Mouse (Mus musculus) kidney, adult 2 months (tissue): ENCODE data around the gene Slc16a9. TPM values are rescaled to one million over a fixed set of nuclear protein-coding genes. Genes with fewer than 3 reads are reported as not detected.

Source experiments
- DNase-seq: peaks from one replicate; pipeline ENCODE4 v3.0.0; 2021
- H3K27ac ChIP-seq: fragments of 200-500 bp; 2 replicates; pipeline ENCODE4 v1.5.1; 2012; ENCODE audit warnings: low read depth, low read length, control low read depth, inconsistent platforms; ENCODE audit not compliant: insufficient read depth
- H3K27me3 ChIP-seq: fragments of 200-500 bp; replicated peaks from 2 replicates; pipeline ENCODE4 v1.6.1; 2012; ENCODE audit warnings: mild to moderate bottlenecking, moderate library complexity, low read length, inconsistent platforms; ENCODE audit not compliant: control insufficient read depth, insufficient read depth
- H3K36me3 ChIP-seq: fragments of 200-500 bp; 2 replicates; pipeline ENCODE4 v1.6.1; 2012; ENCODE audit warnings: mild to moderate bottlenecking, moderate library complexity, low read length, inconsistent platforms; ENCODE audit not compliant: control insufficient read depth, insufficient read depth
- H3K4me1 ChIP-seq: fragments of 200-500 bp; 2 replicates; pipeline ENCODE4 v1.6.1; 2011; ENCODE audit warnings: low read length; ENCODE audit not compliant: control insufficient read depth, insufficient read depth
- H3K4me3 ChIP-seq: fragments of 200-500 bp; 2 replicates; pipeline ENCODE4 v1.5.1; 2011; ENCODE audit warnings: mild to moderate bottlenecking, low read depth, low read length, control low read depth; ENCODE audit not compliant: insufficient read depth
- CTCF ChIP-seq: fragments of 200-500 bp; conservative IDR thresholded peaks from 2 replicates; pipeline ENCODE4 v1.5.1; 2011; ENCODE audit warnings: low read depth, mild to moderate bottlenecking, control low read depth, low read length, moderate library complexity, mixed read lengths; ENCODE audit not compliant: insufficient read depth, insufficient read length
- POLR2A ChIP-seq: fragments of 200-500 bp; IDR thresholded peaks from one replicate; pipeline ENCODE4 v1.6.1; 2011; ENCODE audit warnings: low read depth, low read length, control low read depth
- WGBS: fragments of 180-500 bp; shearing (Covaris S2); methylation state at CpG from one replicate; pipeline ENCODE4 v1.1.7; 2018; 5-methylcytosine and 5-hydroxymethylcytosine counted together
- polyA plus RNA-seq: library from polyadenylated mRNA; depleted of rRNA; stranded (reverse); fragments of >200 nt; gene quantifications from 2 replicates; pipeline ENCODE4 v1.2.3, GENCODE M21; 2012

The Slc16a9 gene
- polyA plus RNA-seq, 1 experiment, result 68.9 TPM

GRCm38 (mm10) chr10:70250766-70251165 lies 5.9 kb downstream of the Slc16a9 start:
- H3K4me1 ChIP-seq, result peaks cover 12% of the 10 kb centered on the region; the same call in 1 of the 2 replicates
- no peak overlapping the region for H3K4me3 ChIP-seq
- TF ChIP-seq CTCF, result no peak
- no peak for TF ChIP-seq POLR2A
- no peaks in the 10 kb centered on the region; the same call in 1 of the 2 replicates for H3K27me3 ChIP-seq
- no peak overlapping the region for H3K27ac ChIP-seq
- WGBS, result 69% methylated on average over 6 of the region's 6 CpGs
- DNase-seq, result no peak
- no peaks in the 10 kb centered on the region for H3K36me3 ChIP-seq

GRCm38 (mm10) chr10:70254666-70255065 lies 9.8 kb downstream of the Slc16a9 start:
- Histone ChIP-seq H3K4me1 (peaks cover 12% of the 10 kb centered on the region; the same call in 1 of the 2 replicates), H3K4me3 (no peak overlapping the region), H3K27ac (no peak overlapping the region), H3K27me3 (no peaks in the 10 kb centered on the region), H3K36me3 (peaks cover 2% of the 10 kb centered on the region)
- TF ChIP-seq POLR2A (no peak), CTCF (no peak)
- no peak for DNase-seq
- WGBS, result 64% methylated on average over 4 of the region's 4 CpGs

GRCm38 (mm10) chr10:70255601-70256210 lies 10.8 kb downstream of the Slc16a9 start:
- peaks cover 7% of the 10 kb centered on the region; the same call in 1 of the 2 replicates for H3K4me1 ChIP-seq
- 93% methylated on average over 15 of the region's 15 CpGs for WGBS
- no peak overlapping the region for H3K27ac ChIP-seq
- DNase-seq, result no peak
- no peaks in the 10 kb centered on the region for H3K27me3 ChIP-seq
- H3K4me3 ChIP-seq, result no peak overlapping the region
- H3K36me3 ChIP-seq, result peaks cover 2% of the 10 kb centered on the region
- TF ChIP-seq POLR2A (no peak), CTCF (no peak)

GRCm38 (mm10) chr10:70257029-70257428 lies 12.1 kb downstream of the Slc16a9 start:
- no peak for DNase-seq
- H3K4me1 ChIP-seq, result peaks cover 4% of the 10 kb centered on the region; the same call in 1 of the 2 replicates
- H3K27ac ChIP-seq, result no peak overlapping the region
- no peak overlapping the region for H3K4me3 ChIP-seq
- peaks cover 2% of the 10 kb centered on the region for H3K36me3 ChIP-seq
- H3K27me3 ChIP-seq, result no peaks in the 10 kb centered on the region
- WGBS, result 54% methylated on average over 4 of the region's 4 CpGs
- no peak for TF ChIP-seq POLR2A
- no peak for TF ChIP-seq CTCF

- DNase-seq, result no peak
- Histone ChIP-seq H3K4me3 (no peak overlapping the region), H3K36me3 (peaks cover under 1% of the 10 kb centered on the region), H3K27me3 (no peaks in the 10 kb centered on the region), H3K4me1 (peaks cover 22% of the 10 kb centered on the region), H3K27ac (no peak overlapping the region)
- WGBS, result 70% methylated on average over 4 of the region's 4 CpGs
- no peak for TF ChIP-seq POLR2A
- no peak for TF ChIP-seq CTCF
Observed at GRCm38 (mm10) chr10:70260904-70261303, 16.0 kb downstream of the Slc16a9 start.

GRCm38 (mm10) chr10:70262051-70262450 lies 17.2 kb downstream of the Slc16a9 start:
- TF ChIP-seq POLR2A (no peak), CTCF (no peak)
- Histone ChIP-seq H3K4me3 (no peak overlapping the region), H3K36me3 (no peaks in the 10 kb centered on the region; the same call in 1 of the 2 replicates), H3K4me1 (peaks cover 22% of the 10 kb centered on the region), H3K27me3 (no peaks in the 10 kb centered on the region), H3K27ac (peak overlapping the region; percentile 75)
- peak; percentile 91 for DNase-seq
- 51% methylated on average over 3 of the region's 3 CpGs for WGBS

- Histone ChIP-seq H3K36me3 (no peaks in the 10 kb centered on the region), H3K27me3 (no peaks in the 10 kb centered on the region), H3K4me1 (peaks cover 22% of the 10 kb centered on the region), H3K27ac (peak overlapping the region; percentile 75), H3K4me3 (no peak overlapping the region)
- DNase-seq, result peak; percentile 84
- WGBS, result 34% methylated on average over 4 of the region's 4 CpGs
- TF ChIP-seq CTCF (no peak), POLR2A (no peak)
Observed at GRCm38 (mm10) chr10:70263681-70264189, 18.8 kb downstream of the Slc16a9 start.
